Mouse (Mus musculus): ENCODE measurements around the gene Ptk7. TPM values are rescaled to one million over a fixed set of nuclear protein-coding genes. Genes with fewer than 3 reads are reported as not detected.

The Ptk7 gene
- total and polyA plus RNA-seq, 2 experiments from 2014 or later: 17.2 to 57.9 TPM

GRCm38 (mm10) chr17:46612820-46613219 lies 16.5 kb downstream of the Ptk7 start:
- DNase-seq (ENCODE audit: low spot score): no peak

DNA sequence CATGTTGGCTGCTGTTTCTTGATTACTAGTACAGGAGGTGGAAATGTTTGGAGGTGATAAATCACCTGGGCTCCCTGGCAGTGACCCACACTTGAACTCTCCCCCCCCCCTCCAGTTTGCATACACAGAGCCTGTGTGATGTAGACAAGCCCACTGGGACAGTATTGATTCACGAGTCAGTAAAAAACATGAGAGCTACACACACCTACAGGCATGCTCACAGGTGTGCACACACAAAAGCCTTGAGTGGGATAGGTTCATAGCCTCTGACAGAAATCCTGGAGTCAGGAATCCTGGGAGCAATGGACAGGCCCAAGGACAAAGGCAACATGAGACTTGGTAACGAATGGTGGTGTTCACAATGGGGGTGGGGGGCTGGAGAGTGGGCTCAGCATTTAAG lies 17.1 kb downstream of the Ptk7 start:
- Histone ChIP-seq H3K9me3 (replicated peaks; ENCODE audit: control insufficient read depth, low read length) (no peaks in the 10 kb centered on the region), H3K9ac (replicated peaks; ENCODE audit: low read depth, low read length) (no peak overlapping the region), H3K27me3 (ENCODE audit: control insufficient read depth, insufficient read depth, low read length) (no peaks in the 10 kb centered on the region), H3K4me3 (ENCODE audit: low read depth, low read length) (no peak overlapping the region), H3K4me2 (ENCODE audit: low read depth, low read length) (no peak overlapping the region), H3K4me1 (ENCODE audit: control insufficient read depth, insufficient read depth) (peaks cover 23% of the 10 kb centered on the region), H3K36me3 (replicated peaks; ENCODE audit: control insufficient read depth, insufficient read depth, low read length) (no peaks in the 10 kb centered on the region), H3K27ac (ENCODE audit: low read depth) (no peak overlapping the region)
- DNase-seq (ENCODE audit: low spot score) (no peak), ATAC-seq (ENCODE audit: insufficient read depth, low read depth) (no peak)
- TF ChIP-seq EP300 (IDR thresholded peaks at IDR 0.05; ENCODE audit: low read depth): no peak
- TF ChIP-seq CTCF (IDR thresholded peaks at IDR 0.05; ENCODE audit: low read depth): no peak
- 48% methylated on average over 2 of the region's 2 CpGs for WGBS

More at GRCm38 (mm10) chr17:46612820-46613219, 16.5 kb downstream of the Ptk7 start:
- H3K27ac ChIP-seq (ENCODE audit: low read depth): no peak overlapping the region
- no peaks in the 10 kb centered on the region for H3K9me3 ChIP-seq (replicated peaks; ENCODE audit: control insufficient read depth, low read length)
- H3K36me3 ChIP-seq (replicated peaks; ENCODE audit: control insufficient read depth, insufficient read depth, low read length): no peaks in the 10 kb centered on the region
- ATAC-seq (ENCODE audit: insufficient read depth, low read depth): no peak
- no peak overlapping the region; the same call in 1 of the 2 replicates for H3K9ac ChIP-seq (replicated peaks; ENCODE audit: low read depth, low read length)
- peaks cover 29% of the 10 kb centered on the region for H3K4me1 ChIP-seq (ENCODE audit: control insufficient read depth, insufficient read depth)
- H3K4me2 ChIP-seq (ENCODE audit: low read depth, low read length): no peak overlapping the region
- 27% methylated on average over 4 of the region's 4 CpGs for WGBS
- no peak overlapping the region for H3K4me3 ChIP-seq (ENCODE audit: low read depth, low read length)
- TF ChIP-seq EP300 (IDR thresholded peaks at IDR 0.05; ENCODE audit: low read depth): no peak
- H3K27me3 ChIP-seq (ENCODE audit: control insufficient read depth, insufficient read depth, low read length): no peaks in the 10 kb centered on the region

- H3K27me3 ChIP-seq (ENCODE audit: control insufficient read depth, insufficient read depth, low read length): no peaks in the 10 kb centered on the region
- H3K36me3 ChIP-seq (replicated peaks; ENCODE audit: control insufficient read depth, insufficient read depth, low read length): no peaks in the 10 kb centered on the region
- H3K4me3 ChIP-seq (ENCODE audit: low read depth, low read length): no peak overlapping the region
- H3K4me2 ChIP-seq (ENCODE audit: low read depth, low read length): no peak overlapping the region
- no peak overlapping the region for H3K27ac ChIP-seq (ENCODE audit: low read depth)
- WGBS: 92% methylated on average over 6 of the region's 6 CpGs
- peaks cover 19% of the 10 kb centered on the region; the same call in 1 of the 2 replicates for H3K4me1 ChIP-seq (ENCODE audit: control insufficient read depth, insufficient read depth)
- no peak overlapping the region for H3K9ac ChIP-seq (replicated peaks; ENCODE audit: low read depth, low read length)
- no peaks in the 10 kb centered on the region for H3K9me3 ChIP-seq (replicated peaks; ENCODE audit: control insufficient read depth, low read length)
- TF ChIP-seq CTCF (IDR thresholded peaks at IDR 0.05; ENCODE audit: low read depth): no peak
- no peak for TF ChIP-seq EP300 (IDR thresholded peaks at IDR 0.05; ENCODE audit: low read depth)
- DNase-seq (ENCODE audit: low spot score): no peak
- ATAC-seq (ENCODE audit: insufficient read depth, low read depth): no peak
Measured at GRCm38 (mm10) chr17:46611316-46611715, 18.0 kb downstream of the Ptk7 start.

DNA sequence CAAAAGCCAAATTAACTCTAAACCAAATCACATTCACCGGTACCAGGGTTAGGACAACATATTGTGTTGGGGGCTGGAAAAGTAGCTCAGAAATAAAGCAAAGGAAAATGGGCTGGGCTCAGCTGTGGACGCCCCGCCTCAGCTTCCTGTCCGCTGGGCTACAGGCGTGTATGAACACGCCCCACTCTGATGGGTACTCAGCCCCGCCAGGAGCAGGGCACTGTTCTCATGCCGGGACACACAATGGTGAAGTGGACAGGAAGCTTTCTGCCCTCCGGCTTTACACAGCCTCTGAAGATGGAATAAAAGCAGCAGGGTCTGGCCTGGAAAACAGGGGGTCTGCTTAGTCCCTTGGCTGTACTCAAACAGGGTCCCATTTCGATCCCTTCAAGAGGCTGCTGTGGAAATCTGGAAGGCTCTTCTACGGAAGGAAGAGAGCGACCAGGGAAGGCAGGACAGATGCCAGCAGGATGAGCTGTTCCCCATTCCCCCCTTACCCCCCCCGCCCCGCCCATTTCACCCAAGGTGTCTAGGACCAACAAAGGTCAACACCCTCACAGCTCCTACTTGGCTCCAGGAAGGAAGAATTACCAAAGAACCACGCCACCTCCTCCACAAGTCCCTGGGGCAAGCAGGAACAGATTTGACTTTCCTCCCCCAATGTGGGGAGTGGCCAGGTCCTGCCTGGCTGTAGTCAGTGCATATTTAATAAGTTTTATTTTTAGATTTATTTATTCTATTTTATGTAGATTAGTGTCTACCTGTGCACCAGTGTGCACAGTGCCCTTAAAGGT lies 19.4 kb downstream of the Ptk7 start:
- WGBS: 50% methylated on average over 15 of the region's 15 CpGs

GRCm38 (mm10) chr17:46605987-46606386 lies 23.3 kb downstream of the Ptk7 start:
- ATAC-seq (ENCODE audit: insufficient read depth, low read depth): no peak
- Histone ChIP-seq H3K9me3 (replicated peaks; ENCODE audit: control insufficient read depth, low read length) (no peaks in the 10 kb centered on the region), H3K4me1 (ENCODE audit: control insufficient read depth, insufficient read depth) (0 out of 2 replicates have a peak, but pooled peaks cover 4% of the 10 kb centered on the region), H3K9ac (replicated peaks; ENCODE audit: low read depth, low read length) (no peak overlapping the region), H3K27ac (ENCODE audit: low read depth) (no peak overlapping the region), H3K4me3 (ENCODE audit: low read depth, low read length) (no peak overlapping the region), H3K4me2 (ENCODE audit: low read depth, low read length) (no peak overlapping the region), H3K36me3 (replicated peaks; ENCODE audit: control insufficient read depth, insufficient read depth, low read length) (no peaks in the 10 kb centered on the region), H3K27me3 (ENCODE audit: control insufficient read depth, insufficient read depth, low read length) (no peaks in the 10 kb centered on the region)
- WGBS: 72% methylated on average over 12 of the region's 12 CpGs
- no peak for DNase-seq (ENCODE audit: low spot score)
- TF ChIP-seq EP300 (IDR thresholded peaks at IDR 0.05; ENCODE audit: low read depth) (no peak), CTCF (IDR thresholded peaks at IDR 0.05; ENCODE audit: low read depth) (no peak)

More for the DNA sequence above, 19.4 kb downstream of the Ptk7 start:
- H3K27ac ChIP-seq (ENCODE audit: low read depth): peak overlapping the region; percentile 69
- H3K4me3 ChIP-seq (ENCODE audit: low read depth, low read length): peak overlapping the region; percentile 9; the same call in 1 of the 2 replicates
- no peaks in the 10 kb centered on the region for H3K27me3 ChIP-seq (ENCODE audit: control insufficient read depth, insufficient read depth, low read length)
- TF ChIP-seq CTCF (IDR thresholded peaks at IDR 0.05; ENCODE audit: low read depth) (no peak), EP300 (IDR thresholded peaks at IDR 0.05; ENCODE audit: low read depth) (no peak)
- H3K9me3 ChIP-seq (replicated peaks; ENCODE audit: control insufficient read depth, low read length): no peaks in the 10 kb centered on the region
- H3K9ac ChIP-seq (replicated peaks; ENCODE audit: low read depth, low read length): no peak overlapping the region
- peak; percentile 71 for ATAC-seq (ENCODE audit: insufficient read depth, low read depth)
- H3K4me2 ChIP-seq (ENCODE audit: low read depth, low read length): peak overlapping the region; percentile 50
- no peaks in the 10 kb centered on the region for H3K36me3 ChIP-seq (replicated peaks; ENCODE audit: control insufficient read depth, insufficient read depth, low read length)
- no peak for DNase-seq (ENCODE audit: low spot score)
- H3K4me1 ChIP-seq (ENCODE audit: control insufficient read depth, insufficient read depth): peaks cover 19% of the 10 kb centered on the region; the same call in 1 of the 2 replicates

Measured in heart, postnatal 0 days (tissue).